Mouse (Mus musculus) lung, adult 2 months (tissue): ENCODE results near the gene Cela3a.

Experiments
- CTCF ChIP-seq: fragments of 200-500 bp; IDR thresholded peaks from 2 replicates; pipeline ENCODE4 v1.5.1; 2011; ENCODE audit warnings: mild to moderate bottlenecking, low read length, control low read depth; ENCODE audit not compliant: insufficient read depth
- POLR2A ChIP-seq: fragments of 200-500 bp; IDR thresholded peaks from 2 replicates; pipeline ENCODE4 v1.6.1; 2011; ENCODE audit warnings: low read depth, mild to moderate bottlenecking, control low read depth, low read length, borderline replicate concordance; ENCODE audit errors: extremely low read depth

DNA sequence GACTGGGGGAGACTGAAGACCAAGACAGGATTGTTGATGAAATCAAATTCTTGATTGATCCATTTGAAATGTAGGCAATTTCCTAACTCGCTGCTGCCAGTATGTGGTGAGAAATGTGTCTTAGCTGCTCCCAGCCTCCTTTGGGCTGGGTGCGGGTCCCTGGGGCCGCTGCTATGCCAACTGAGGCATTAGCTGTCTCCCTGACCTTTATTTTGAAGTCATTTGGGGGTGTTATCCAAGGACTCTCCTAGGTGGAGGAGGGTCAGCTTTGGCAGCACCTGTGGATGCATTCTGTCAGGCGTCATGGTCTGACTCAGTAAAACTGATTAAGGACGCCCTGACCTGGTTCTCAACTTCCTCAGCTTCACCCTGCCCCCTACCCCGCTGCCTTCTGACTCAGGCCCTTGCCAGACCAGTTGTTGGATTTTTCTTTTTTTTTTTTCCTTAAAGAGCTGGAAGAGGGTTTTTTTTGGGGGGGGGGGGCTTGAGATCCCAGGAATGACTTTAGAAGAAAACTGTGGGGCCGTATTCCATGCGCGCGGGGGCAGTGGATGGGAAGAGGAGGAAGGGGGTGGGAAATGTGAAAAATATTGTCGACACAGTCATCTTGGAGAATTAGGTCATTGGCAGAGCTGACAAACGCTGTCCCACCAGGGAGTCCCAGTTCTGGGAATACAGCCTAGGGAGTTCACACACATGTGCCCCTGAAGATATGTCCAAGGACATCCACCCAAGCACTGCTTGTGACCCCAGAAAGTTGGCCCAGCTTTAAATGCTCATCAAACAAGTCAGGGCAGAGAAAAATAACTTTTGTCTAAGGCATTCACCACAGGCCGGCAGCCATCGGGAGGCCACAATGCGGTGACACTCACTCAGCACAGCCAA, 12.7 kb downstream of the Cela3a start:
- TF ChIP-seq CTCF (no peak), POLR2A (no peak)
